Mouse (Mus musculus) testis, adult 2 months (tissue): ENCODE measurements at regions not wholly inside any gene's neighbourhood (a gene's known extent, or its start where the extent isn't known, plus 50 kb on each side); places are given as distances from the start of the nearest gene placed in this dataset.

Experiments
- CTCF ChIP-seq: fragments of 200-500 bp; IDR thresholded peaks from 2 replicates; pipeline ENCODE4 v1.5.1; 2012; ENCODE audit warnings: low read depth, mild to moderate bottlenecking, inconsistent platforms, low read length, moderate library complexity; ENCODE audit not compliant: control insufficient read depth, insufficient read depth, insufficient replicate concordance
- POLR2A ChIP-seq: fragments of 200-500 bp; IDR thresholded peaks from 2 replicates; pipeline ENCODE4 v1.6.1; 2012; ENCODE audit warnings: low read depth, mild to moderate bottlenecking, inconsistent platforms, low read length, moderate library complexity; ENCODE audit not compliant: control insufficient read depth

- TF ChIP-seq CTCF = no peak
- TF ChIP-seq POLR2A = no peak
Observed at GRCm38 (mm10) chr13:83742102-83742501, 238.3 kb downstream of the Mef2c start.
